Mouse (Mus musculus): ENCODE measurements at regions not wholly inside any gene's neighbourhood (a gene's known extent, or its start where the extent isn't known, plus 50 kb on each side); places are given as distances from the start of the nearest gene placed in this dataset.

- DNase-seq: peak; percentile 2
Measured at GRCm38 (mm10) chr14:113373036-113373695, 58.8 kb downstream of the Tpm3-rs7 start.

All from cerebellum, adult 11 months (tissue).